Mouse (Mus musculus) megakaryocyte progenitor cell, adult 5-6 weeks (primary cell): ENCODE data around the gene Nde1. TPM values are rescaled to one million over a fixed set of nuclear protein-coding genes. Genes with fewer than 3 reads are reported as not detected.
A peak's percentile ranks its signal among the peaks of the same experiment; 100 is the strongest.
"Not testable (repeated sequence)": the region's sequence is repeated elsewhere in the genome, so short reads cannot be mapped to it uniquely, and the experiment has no call there.

Experiments
- ATAC-seq: replicated peaks from 2 replicates; pipeline ENCODE4 v1.8.0; 2016; ENCODE audit warnings: mild to moderate bottlenecking, moderate TSS enrichment, inconsistent platforms; ENCODE audit not compliant: poor library complexity
- total RNA-seq, 2 experiments: library from RNA; stranded (forward) in 1 of 2; stranded (reverse) in 1 of 2; fragments of 157-497, 149-512 nt in 1 of 2; fragments of 200-1000 nt in 1 of 2; gene quantifications; 2 replicates each; pipeline versions ENCODE4 v1.2.3 to v1.2.4; 2015 to 2017

Gene Nde1
- total RNA-seq (2015) (38.3 and 40.9 TPM in 2 replicates), total RNA-seq (2017) (63.6 and 71.7 TPM in 2 replicates)

- ATAC-seq, result peak; percentile 69
These were observed at the start of gene Nde1, which contains the start of gene Marf1 for GRCm38 (mm10) chr16:14162988-14163416. Nde1 (plus strand) TSS chr16:14163275. Marf1 (minus strand) TSS chr16:14163351.

DNA sequence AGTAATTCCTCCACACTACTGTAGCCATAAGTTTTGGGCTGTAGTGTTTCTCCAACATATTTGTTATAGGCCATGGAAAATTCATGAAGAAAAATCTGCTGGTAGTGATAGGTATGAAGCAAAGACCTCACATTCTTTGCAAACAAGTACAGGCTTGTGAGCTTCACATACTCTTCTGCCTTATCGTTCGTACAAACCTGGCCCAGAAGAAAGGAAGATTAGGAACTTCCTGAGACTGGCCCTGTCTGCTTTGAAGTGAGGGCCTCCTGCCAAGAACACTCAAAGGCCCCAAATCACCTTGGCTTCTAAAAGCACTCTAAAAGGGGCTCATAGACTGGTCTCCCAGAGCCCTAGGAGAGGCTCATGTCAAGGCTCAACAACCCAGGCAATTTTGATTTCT lies 45.8 kb upstream of the Nde1 start:
- ATAC-seq, result peak; percentile 85

DNA sequence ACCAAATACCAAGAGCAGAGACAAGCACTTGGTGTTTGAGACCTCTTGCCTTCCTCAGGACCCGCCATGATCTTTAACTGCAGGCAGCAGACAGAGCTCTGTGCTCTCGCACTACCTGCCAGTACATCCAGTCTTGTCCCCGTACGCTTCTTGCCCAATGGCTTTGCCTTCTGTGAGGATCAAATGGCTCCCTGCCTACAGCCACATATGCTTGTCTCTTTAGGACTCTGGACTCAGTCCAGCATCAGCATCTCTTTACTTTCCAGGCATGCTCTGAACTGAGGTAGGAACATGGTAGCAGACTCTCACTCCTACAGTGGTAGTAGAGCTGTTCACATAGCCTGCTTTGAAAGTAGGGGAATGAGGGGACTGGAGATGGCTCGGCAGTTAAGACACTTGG lies 42.1 kb upstream of the Nde1 start:
- no peak for ATAC-seq

DNA sequence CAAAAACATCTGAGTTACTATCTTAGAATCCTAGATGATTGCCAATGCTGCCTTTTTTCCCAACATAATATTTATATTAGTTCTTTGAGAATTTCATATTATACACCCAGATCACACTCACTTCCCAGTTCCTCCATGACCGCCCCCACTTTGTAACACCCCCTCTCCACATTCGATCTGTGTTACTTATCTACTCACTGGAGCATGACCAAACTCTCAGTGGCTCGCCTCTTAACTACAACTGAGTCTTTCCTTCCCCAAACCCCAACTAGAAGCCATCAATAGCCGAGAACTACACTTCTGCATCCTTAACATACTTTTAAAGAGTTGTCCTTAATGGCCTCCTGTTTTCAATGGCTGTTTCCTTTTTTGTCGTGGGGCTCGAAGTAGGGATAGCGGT lies 41.5 kb upstream of the Nde1 start:
- ATAC-seq, result no peak

DNA sequence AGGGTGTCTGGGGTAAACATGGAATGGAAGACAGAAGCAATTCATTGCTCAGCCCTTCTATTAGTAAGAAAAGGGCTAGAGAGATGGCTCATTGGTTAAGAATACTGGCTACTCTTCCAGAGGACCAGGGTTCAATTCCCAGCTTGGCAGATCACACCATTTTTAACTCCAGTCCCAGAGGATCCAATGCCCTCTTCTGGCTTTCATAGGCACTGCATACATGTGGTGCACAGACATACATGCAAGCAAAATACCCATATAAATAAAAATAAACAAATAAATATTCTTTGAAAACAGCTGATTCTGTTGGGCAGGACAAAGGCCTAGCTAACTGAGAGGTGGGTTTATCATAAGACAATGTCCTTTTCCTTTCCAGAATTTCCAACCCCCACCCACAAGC lies 40.5 kb upstream of the Nde1 start:
- no peak for ATAC-seq

DNA sequence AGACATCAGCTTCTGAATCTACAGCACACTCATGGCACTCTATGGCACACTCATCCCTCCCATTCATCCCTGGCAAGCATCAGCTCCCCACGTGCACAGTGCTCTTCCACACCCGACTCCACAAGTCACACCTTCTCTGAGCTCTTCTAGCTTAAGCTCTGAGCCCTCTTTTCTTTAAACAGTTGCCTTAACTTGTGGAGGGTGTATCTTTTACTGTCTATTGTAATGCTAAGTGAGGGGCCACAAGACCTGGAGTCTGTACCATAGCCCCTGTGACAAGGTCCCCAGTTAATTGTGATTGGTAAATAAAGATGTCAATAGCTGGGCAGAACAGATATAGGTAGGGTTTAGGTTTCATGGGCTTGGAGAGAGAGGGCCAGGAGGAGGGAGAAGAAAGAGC lies 39.2 kb upstream of the Nde1 start:
- no peak for ATAC-seq

GRCm38 (mm10) chr16:14124709-14125108 lies 38.4 kb upstream of the Nde1 start:
- ATAC-seq, result no peak

DNA sequence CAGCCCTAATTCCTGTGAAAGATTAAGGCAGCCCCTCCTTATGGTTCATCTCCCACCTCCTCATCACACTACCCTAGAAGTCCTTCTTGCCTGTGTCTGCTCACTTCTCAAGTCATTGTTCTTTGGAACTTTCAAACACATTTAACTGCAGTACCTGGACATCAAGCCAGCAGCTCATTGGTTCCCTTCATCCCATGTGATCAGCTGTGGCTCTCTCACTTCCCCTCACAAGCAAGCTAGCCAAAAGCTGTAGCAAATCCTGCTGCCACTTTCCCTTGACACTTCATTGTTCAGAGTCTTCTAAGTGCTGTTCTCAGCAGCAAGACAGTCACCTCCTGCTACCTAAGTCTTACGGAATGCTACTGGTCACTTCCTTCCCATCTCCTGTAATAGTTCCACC lies 37.8 kb upstream of the Nde1 start:
- ATAC-seq, result no peak

DNA sequence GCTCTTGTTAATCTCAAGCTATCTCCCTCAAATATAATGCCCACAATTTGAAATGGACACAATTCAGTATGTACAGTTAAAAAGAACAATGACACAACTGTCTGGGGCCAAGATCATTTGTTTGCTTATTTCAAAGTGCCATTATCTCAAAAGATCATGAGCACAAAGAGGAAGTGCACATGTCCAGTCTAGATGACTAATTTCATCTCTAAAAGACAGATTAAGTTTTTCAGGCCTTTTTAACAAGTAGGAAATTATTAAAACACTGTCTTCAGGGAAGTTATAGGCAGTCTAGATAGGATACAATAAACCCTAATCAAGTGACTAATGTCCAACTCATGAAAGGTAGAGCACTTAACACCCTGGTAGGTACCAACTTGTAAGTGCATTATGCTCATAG lies 34.1 kb upstream of the Nde1 start:
- ATAC-seq, result no peak

DNA sequence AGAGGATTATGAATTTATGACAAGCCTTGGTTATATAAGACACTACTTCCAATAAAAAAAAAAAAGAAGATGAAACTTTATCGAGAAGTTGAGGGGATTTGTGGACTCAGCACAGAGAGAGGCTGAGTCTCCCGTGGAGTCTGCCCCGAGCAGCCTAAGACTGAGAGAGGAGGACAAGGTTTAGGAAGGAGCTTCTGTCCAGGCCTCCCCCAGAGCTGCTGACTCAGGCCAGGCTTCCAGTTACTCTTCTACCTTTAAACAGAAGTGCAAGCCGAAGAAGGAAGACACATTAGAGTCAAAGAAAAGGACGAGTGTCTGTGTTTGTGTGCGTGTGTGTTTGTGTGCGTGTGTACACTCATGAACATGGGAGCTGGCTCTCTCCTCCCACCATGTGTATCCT lies 32.3 kb upstream of the Nde1 start:
- ATAC-seq, result no peak

DNA sequence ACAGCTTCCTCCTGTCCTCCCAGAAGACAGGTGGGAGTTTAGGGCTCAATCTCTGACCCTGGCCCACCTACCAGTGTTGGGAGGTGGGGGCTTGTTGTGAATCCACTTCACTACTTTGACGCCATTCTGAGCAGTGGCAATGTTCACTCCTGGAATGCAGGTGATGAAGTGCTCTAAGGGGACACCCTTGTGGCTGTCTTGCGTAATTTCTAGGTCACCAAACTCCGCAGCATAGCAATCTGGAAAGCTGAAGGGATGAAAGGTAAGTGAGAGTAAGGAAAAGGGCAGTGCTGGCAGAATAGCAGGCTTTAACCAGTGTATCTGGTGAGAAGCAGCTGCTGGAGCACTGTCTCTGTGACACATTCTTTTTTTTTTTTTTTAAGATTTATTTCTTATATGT lies 31.7 kb upstream of the Nde1 start:
- ATAC-seq, result no peak

DNA sequence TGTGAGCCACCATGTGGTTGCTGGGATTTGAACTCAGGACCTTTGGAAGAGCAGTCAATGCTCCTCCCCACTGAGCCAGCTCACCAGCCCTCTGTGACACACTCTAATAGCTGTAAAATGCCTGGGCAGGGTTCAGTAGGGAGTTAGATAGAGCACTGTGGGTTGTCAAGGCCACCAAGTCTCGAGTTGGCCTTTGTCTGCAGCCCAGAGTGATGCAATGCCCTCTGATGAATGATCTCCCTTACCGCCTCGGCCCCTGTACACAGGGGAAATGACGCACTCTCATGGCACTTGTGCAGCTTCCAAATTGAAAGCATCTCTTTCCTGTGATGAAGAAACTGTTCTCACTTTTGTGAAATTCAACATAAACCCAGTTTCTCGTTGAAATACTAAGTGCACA lies 31.2 kb upstream of the Nde1 start:
- ATAC-seq, result peak; percentile 95

GRCm38 (mm10) chr16:14135014-14135413 lies 28.1 kb upstream of the Nde1 start:
- peak; percentile 63 for ATAC-seq

- no peak for ATAC-seq
These were observed 25.0 kb upstream of the Nde1 start for GRCm38 (mm10) chr16:14137976-14138561.

DNA sequence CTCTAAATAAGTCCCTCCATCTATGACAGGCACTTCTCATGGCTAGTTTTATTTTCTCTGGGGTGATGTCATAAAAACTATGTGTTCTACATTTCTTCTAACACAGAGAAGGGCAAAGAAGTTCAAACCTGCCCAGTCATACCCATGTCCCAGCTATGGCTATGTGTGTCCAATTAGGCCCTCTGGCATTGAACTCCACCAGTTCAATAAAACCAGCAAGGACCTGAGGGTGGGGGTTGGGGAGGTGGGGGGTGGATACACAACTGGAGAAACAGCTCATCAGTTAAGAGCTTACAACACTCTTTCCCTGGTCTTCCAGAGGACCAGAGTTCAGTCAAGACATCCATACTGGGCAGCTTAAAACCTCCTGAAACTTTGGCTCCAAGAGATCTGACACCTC lies 24.0 kb upstream of the Nde1 start:
- ATAC-seq, result no peak

DNA sequence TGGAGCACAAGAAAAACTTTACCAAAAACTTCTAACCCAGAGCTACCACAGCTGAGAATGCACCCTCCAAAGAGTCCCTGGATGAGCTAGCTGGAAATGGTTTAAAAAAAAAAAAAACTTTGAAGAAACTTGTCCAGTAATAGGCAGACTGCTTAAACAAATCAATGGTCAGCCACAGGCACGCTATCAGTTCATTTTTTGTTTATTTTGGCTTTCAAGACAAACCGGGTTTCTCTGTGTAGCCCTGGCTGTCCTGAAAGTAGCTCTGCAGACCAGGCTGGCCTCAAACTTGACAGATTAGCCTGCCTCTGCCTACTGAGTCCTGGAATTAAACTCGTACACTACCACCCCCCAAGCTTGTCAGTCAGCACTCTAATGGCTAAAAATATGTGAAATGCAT lies 19.8 kb upstream of the Nde1 start:
- no peak for ATAC-seq

- no peak for ATAC-seq
These were observed 15.4 kb upstream of the Nde1 start for GRCm38 (mm10) chr16:14147712-14148111.

- peak; percentile 58; the same call in 1 of the 2 replicates for ATAC-seq
These were observed 11.4 kb upstream of the Nde1 start for GRCm38 (mm10) chr16:14151718-14152117.

DNA sequence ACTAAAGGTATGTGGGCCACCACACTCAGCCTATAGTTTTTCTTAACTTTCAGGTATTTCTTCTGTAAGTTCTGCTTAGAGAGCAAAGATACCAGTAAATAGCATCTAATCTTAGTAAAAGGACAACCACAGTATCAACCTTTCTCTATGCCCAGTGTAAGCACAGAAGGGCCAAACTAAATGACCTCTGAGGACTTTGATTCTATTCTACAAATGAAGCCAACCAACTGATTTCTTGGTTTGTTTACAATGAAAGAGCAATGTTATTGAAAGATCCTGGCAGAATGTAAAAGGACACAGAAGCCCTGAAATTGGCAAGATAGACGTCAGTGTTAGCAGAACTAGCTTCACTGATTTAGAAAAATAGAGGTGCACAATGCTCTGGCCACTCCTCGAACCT lies 7.4 kb upstream of the Nde1 start:
- not testable (repeated sequence) for ATAC-seq

DNA sequence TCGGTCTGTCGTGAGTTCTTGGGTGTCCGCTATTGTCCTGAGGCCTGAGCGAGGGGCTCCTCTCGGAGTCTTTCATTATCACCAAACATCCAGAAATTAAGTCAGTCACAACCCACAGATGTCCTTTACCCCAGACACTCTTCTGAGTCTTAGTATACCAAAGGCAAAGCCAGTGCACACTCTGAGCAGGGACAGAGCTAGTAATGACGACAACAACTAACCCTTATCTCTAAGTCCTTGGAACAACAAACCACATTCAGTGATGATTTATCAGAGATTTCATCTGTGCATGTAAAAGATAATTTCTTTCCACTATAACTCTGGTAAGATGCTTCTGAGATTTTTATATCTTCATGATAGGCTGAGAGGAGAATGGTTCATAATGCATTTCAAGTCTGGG lies 6.8 kb upstream of the Nde1 start:
- ATAC-seq, result no peak

DNA sequence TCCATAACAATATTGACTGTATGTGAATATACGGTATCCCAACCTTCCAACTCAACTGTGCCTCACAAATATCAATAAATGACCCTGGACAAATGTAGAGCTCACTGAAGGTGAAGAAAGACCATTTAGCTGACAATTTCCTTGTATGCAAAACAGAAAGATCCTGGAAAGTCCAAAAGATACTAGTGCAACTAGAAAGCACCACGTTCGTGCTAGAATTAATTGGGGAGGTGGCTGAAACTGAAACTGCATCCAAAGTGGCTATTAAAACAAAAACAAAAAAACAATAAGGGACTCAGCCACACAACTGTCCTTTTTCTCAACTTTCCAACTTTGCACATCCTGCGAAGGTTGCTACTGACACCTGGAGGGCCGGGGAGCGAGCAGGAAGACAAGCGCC lies 4.5 kb upstream of the Nde1 start:
- no peak for ATAC-seq

DNA sequence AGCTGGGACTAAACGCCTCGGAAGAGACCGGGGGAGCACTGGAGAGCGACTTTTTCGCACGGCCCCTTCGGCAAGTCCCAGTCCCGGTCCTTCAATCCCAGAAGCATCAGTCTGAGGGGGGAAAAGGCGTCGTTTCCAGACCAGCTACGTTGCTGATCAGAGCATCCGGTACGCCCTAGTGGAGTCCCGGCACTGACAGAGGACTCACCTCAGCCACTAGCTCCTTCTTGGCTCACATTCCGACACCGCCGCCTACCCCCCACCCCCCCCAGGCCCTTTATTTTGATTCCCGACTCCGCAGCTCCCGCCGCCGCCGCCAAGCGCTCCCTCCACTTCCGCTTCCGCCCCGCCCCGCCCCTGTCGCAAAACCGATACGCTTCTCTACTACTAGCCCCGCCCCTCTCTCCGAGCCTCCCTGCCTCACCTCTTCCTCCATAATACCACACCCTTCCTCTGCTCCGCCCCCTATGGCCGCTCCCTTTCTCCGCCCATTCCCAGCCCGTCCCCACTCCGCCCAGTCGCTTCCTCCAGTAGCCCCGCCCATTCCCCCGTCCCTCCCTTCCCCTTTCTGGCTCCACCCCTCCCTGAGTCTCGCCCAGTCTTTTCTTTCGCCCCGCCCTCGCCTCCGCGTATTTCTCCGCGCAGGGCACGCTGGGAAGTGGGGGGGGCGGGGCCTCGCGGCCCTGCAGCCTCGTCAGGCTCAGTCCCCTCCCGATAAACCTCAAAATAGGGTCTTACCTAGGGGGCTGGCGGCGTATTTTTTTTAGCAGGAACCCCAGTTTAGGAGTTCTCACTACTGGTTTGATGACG lies 3.9 kb upstream of the Nde1 start:
- peak; percentile 85 for ATAC-seq

DNA sequence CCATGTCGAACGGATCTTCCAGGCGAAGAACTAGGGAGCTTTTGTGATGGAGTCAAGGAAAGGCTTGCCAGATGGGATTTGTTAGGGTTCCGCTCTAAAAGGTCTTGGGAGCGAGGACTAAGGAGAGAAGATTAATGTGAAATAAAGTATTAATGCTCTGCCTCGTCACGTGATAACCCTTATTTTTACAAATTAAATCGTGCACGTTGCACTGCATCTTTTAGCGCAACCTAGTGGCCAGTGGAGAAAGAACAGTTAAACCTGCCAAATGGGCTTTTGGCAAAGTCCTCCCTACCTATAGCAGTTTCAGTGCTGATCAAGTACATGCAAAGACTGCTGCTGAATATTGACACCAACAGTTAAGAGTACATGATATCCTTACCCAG lies 3.3 kb upstream of the Nde1 start:
- peak; percentile 41 for ATAC-seq
